Mouse (Mus musculus): ENCODE results near the gene Srp72.

DNA sequence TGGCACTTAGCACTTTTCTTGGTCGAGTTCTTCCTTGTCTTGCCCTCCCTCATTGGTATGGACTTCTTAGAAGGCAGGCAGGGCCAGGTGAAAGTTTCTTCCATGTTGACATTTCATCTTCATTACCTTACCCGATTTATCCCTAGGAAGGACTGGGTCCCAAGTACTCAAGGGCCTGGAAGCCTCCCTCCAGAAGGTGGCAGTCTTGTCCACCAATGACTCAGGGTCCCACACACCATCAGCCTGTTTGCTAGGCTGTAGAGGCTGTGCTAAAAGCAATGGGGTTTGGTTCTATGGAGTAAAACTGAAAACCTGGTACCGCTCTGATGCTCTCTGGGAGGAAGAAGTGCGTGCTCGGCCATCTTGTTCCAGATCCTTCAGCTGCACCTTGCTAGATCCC, 55.3 kb downstream of the Srp72 start:
- peak; percentile 64; the same call in 1 of the 2 replicates for TF ChIP-seq CTCF (IDR thresholded peaks at IDR 0.05; ENCODE audit: extremely low read depth, insufficient read length, insufficient replicate concordance, low read depth, low read length)
- no peak for TF ChIP-seq POLR2A (IDR thresholded peaks at IDR 0.05; ENCODE audit: low read depth, low read length)
